11 mouse cellular contexts compared by ENCODE assay signal in the genomic region with DNA sequence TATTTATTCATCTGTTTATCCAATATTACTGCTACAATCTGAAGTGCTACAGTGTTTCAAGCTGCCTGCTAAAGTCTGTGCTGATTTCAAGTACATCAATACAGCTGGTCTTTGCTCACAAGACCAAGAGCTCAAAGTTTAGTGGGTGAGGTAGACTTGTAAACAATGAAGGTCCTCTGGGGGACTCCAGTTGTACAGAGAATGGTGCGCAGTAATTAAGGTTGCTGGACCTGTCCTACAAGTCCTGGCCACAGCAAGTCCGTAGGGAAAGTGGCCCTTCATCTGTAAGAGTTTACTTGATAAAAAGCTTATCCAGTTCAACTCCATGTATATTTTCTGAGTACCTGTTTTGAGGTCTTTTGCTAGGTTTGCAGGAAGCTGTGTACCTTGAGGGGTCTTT. TPM values are rescaled to one million over a fixed set of nuclear protein-coding genes. Genes with fewer than 3 reads are reported as not detected.
DNase-seq lines count a peak whose midpoint lies in the region; ATAC-seq and TF ChIP-seq lines count a peak whose summit lies in the region.
"Had no signal": no experiment of that assay in that cellular context is flagged by ENCODE, and none has a peak within 500 bp of the region (broad histone marks: within the 10 kb centered on the region; RNA-seq: fewer than 3 reads in every experiment).

No protein-coding gene starts in this region.

- no peak for TF ChIP-seq CTCF in lung, adult 2 months (IDR thresholded peaks at IDR 0.05; ENCODE audit: insufficient read depth, low read length)

- H3K36me3 ChIP-seq in forebrain, embryonic 16.5 days (ENCODE audit: control insufficient read depth, insufficient read depth) = no peaks in the 10 kb centered on the region
- no peaks in the 10 kb centered on the region for H3K36me3 ChIP-seq in lung, embryonic 15.5 days
- no peaks in the 10 kb centered on the region for H3K36me3 ChIP-seq in neural tube, embryonic 15.5 days

- no peaks in the 10 kb centered on the region; the same call in 1 of the 2 replicates for H3K4me1 ChIP-seq in lung, adult 2 months (ENCODE audit: control insufficient read depth, insufficient read depth, low read length)
- H3K4me1 ChIP-seq in forebrain, embryonic 16.5 days (replicated peaks; ENCODE audit: control insufficient read depth, insufficient read depth, low read length) = peaks cover 7% of the 10 kb centered on the region
- H3K4me1 ChIP-seq in lung, embryonic 15.5 days = peaks cover 15% of the 10 kb centered on the region
- peaks cover 15% of the 10 kb centered on the region for H3K4me1 ChIP-seq in neural tube, embryonic 15.5 days

- no peak for ATAC-seq in forebrain, embryonic 16.5 days
- no peak for ATAC-seq in lung, embryonic 15.5 days (ENCODE audit: borderline replicate concordance, extremely low read depth, low FRiP score, low TSS enrichment)
- no peak for ATAC-seq in neural tube, embryonic 15.5 days (ENCODE audit: low FRiP score)

- no peak for TF ChIP-seq POLR2A in lung, adult 2 months (IDR thresholded peaks at IDR 0.05; ENCODE audit: borderline replicate concordance, extremely low read depth, low read depth, low read length)

- intact Hi-C loops in heart, postnatal 10 days (cut with DNase I) = no loop called here

- WGBS in lung, adult 2 months = 48% methylated on average over 2 of the region's 2 CpGs
- 52% methylated on average over 2 of the region's 2 CpGs for WGBS in forebrain, embryonic 16.5 days
- WGBS in lung, embryonic 15.5 days = 60% methylated on average over 2 of the region's 2 CpGs
- 44% methylated on average over 2 of the region's 2 CpGs for WGBS in neural tube, embryonic 15.5 days

- H3K4me2 ChIP-seq in forebrain, embryonic 16.5 days (ENCODE audit: low read length) = peak overlapping the region; percentile 39
- H3K4me2 ChIP-seq in lung, embryonic 15.5 days = peak overlapping the region; percentile 99
- H3K4me2 ChIP-seq in neural tube, embryonic 15.5 days = peak overlapping the region; percentile 79

- no peak overlapping the region for H3K9ac ChIP-seq in forebrain, embryonic 16.5 days (replicated peaks; ENCODE audit: low read depth, low read length)
- no peak overlapping the region for H3K9ac ChIP-seq in lung, embryonic 15.5 days
- H3K9ac ChIP-seq in neural tube, embryonic 15.5 days (replicated peaks) = no peak overlapping the region

- no peaks in the 10 kb centered on the region for H3K27me3 ChIP-seq in forebrain, embryonic 16.5 days (replicated peaks; ENCODE audit: control insufficient read depth, insufficient read depth, low read length)
- peaks cover 25% of the 10 kb centered on the region for H3K27me3 ChIP-seq in lung, embryonic 15.5 days
- 0 out of 2 replicates have a peak, but pooled peaks cover 3% of the 10 kb centered on the region for H3K27me3 ChIP-seq in neural tube, embryonic 15.5 days (replicated peaks)

- H3K27ac ChIP-seq in forebrain, embryonic 16.5 days (ENCODE audit: low read length) = no peak overlapping the region
- H3K27ac ChIP-seq in lung, embryonic 15.5 days = peak overlapping the region; percentile 27; the same call in 1 of the 2 replicates
- H3K27ac ChIP-seq in neural tube, embryonic 15.5 days (replicated peaks) = no peak overlapping the region

- H3K4me3 ChIP-seq in lung, adult 2 months (replicated peaks; ENCODE audit: extremely low read depth, low read depth, low read length) = no peak overlapping the region
- no peak overlapping the region for H3K4me3 ChIP-seq in forebrain, embryonic 16.5 days (replicated peaks; ENCODE audit: low read length)
- H3K4me3 ChIP-seq in lung, embryonic 15.5 days = peak overlapping the region; percentile 15; the same call in 1 of the 2 replicates
- no peak overlapping the region; the same call in 1 of the 2 replicates for H3K4me3 ChIP-seq in neural tube, embryonic 15.5 days (replicated peaks)
- H3K4me3 ChIP-seq: megakaryocyte, embryonic 14.5 days had no signal

- H3K9me3 ChIP-seq in forebrain, embryonic 16.5 days (ENCODE audit: control insufficient read depth, low read length) = no peaks in the 10 kb centered on the region
- H3K9me3 ChIP-seq in lung, embryonic 15.5 days = no peaks in the 10 kb centered on the region
- no peaks in the 10 kb centered on the region for H3K9me3 ChIP-seq in neural tube, embryonic 15.5 days (replicated peaks)
- H3K9me3 ChIP-seq: megakaryocyte, embryonic 14.5 days had no signal

- peak; percentile 47 to 60 for DNase-seq in lung, adult 18-20 months
- no peak for DNase-seq in lung, adult 2 months
- no peak for DNase-seq in right cerebral cortex, postnatal 10 days (ENCODE audit: low spot score in 2 of 2)
- DNase-seq in heart, postnatal 10 days = no peak
- DNase-seq in thymus, postnatal 4 days = no peak
- DNase-seq: heart, adult 18-20 months; thymus, adult 18-20 months had no signal

RNA-seq across cellular contexts. Expression of gene Pak1, which starts 1.9 kb away (rescaled TPM):
- 7.2 and 7.5 TPM in 2 replicates for polyA plus RNA-seq in lung, adult 2 months (2012; rRNA removed)
- 147 TPM in 2 replicates for polyA plus RNA-seq in forebrain, embryonic 16.5 days (2015; fragmentation: Nextera tagmentation; extraction: Ambion mirVana)
- polyA plus RNA-seq in lung, embryonic 15.5 days (2015; fragmentation: Nextera tagmentation; extraction: Ambion mirVana) = 15.3 and 16.2 TPM in 2 replicates
- polyA plus RNA-seq in neural tube, embryonic 15.5 days (2015; fragmentation: Nextera tagmentation; extraction: Ambion mirVana) = 117 and 134 TPM in 2 replicates
- 1 to 10 TPM in 1 of 2 experiments, under 1 TPM in 1; 0.72 to 1.8 TPM for total RNA-seq in heart, postnatal 10 days (2021)

RNA-seq across cellular contexts. Expression of gene Aqp11, which starts 52.2 kb away (rescaled TPM):
- 5.0 and 5.4 TPM in 2 replicates for polyA plus RNA-seq in lung, adult 2 months (2012; rRNA removed)
- polyA plus RNA-seq in forebrain, embryonic 16.5 days (2015; fragmentation: Nextera tagmentation; extraction: Ambion mirVana) = 8.7 and 11.5 TPM in 2 replicates
- polyA plus RNA-seq in lung, embryonic 15.5 days (2015; fragmentation: Nextera tagmentation; extraction: Ambion mirVana) = 4.4 and 6.7 TPM in 2 replicates
- polyA plus RNA-seq in neural tube, embryonic 15.5 days (2015; fragmentation: Nextera tagmentation; extraction: Ambion mirVana) = 22.6 and 35.4 TPM in 2 replicates
- total RNA-seq in heart, postnatal 10 days (2021) = 1 to 10 TPM; 1.1 to 1.4 TPM

Comparison
In these comparisons a context has a peak if more than half of its experiments do, and no peak if none do; other contexts are left out.
1. DNase-seq: peak in lung, adult 18-20 months (2 of 2); none in lung, adult 2 months (single experiment), right cerebral cortex, postnatal 10 days (0 of 2), heart, postnatal 10 days (0 of 2) and thymus, postnatal 4 days (single experiment).
2. H3K4me2 ChIP-seq: peak in every context shown above with its lines; median percentile 99 in lung, embryonic 15.5 days; 79 in neural tube, embryonic 15.5 days; 39 in forebrain, embryonic 16.5 days.